Mouse (Mus musculus): ENCODE results near the gene Gab1. TPM values are rescaled to one million over a fixed set of nuclear protein-coding genes. Genes with fewer than 3 reads are reported as not detected.

Gene Gab1
- total and polyA plus RNA-seq, 3 experiments = 32.6 to 40.2 (median 38.3) TPM

GRCm38 (mm10) chr8:80902354-80902753 is 22.0 kb upstream of the Gab1 start:
- TF ChIP-seq EP300 (IDR thresholded peaks at IDR 0.05; ENCODE audit: insufficient read depth, low read depth, low read length) = no peak
- TF ChIP-seq POLR2A (IDR thresholded peaks at IDR 0.05; ENCODE audit: insufficient read depth, low read depth, low read length) = no peak
- TF ChIP-seq CTCF (IDR thresholded peaks at IDR 0.05) = no peak
- Histone ChIP-seq H3K36me3 (ENCODE audit: control insufficient read depth, insufficient read depth, low read length) (no peaks in the 10 kb centered on the region), H3K4me1 (ENCODE audit: control insufficient read depth, insufficient read depth, low read length) (no peaks in the 10 kb centered on the region), H3K4me3 (no peak overlapping the region), H3K27me3 (ENCODE audit: control insufficient read depth, insufficient read depth, low read length) (no peaks in the 10 kb centered on the region), H3K27ac (no peak overlapping the region), H3K9ac (ENCODE audit: low read depth, low read length) (no peak overlapping the region), H3K79me2 (replicated peaks; ENCODE audit: control insufficient read depth, insufficient read depth, low read length) (no peaks in the 10 kb centered on the region)
- 71% methylated on average over 9 of the region's 9 CpGs for WGBS
- intact Hi-C loops (cut with DNase I) = no loop called here
- no peak for DNase-seq

DNA sequence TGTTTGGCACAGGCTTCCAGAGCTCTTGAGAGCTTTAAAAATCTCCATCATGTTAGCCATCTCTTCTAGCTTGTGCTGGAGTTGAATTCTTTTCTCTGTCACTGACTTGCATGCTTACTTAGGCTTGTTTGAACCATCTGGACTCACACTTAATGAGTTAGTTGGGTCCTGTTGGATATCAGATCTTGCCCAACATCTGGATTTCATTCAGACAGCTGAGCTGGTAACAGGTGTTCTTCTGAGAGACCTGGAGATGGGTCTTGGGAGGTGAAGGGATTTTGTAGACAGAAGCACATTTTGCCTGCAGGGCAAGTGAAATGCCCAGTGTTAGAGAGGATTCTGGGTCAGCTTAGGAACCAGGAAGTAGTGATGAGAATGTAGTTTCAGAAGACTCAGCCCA is 19.0 kb upstream of the Gab1 start:
- no peak overlapping the region for H3K4me3 ChIP-seq
- H3K27ac ChIP-seq = no peak overlapping the region
- H3K36me3 ChIP-seq (ENCODE audit: control insufficient read depth, insufficient read depth, low read length) = no peaks in the 10 kb centered on the region
- no peak for TF ChIP-seq EP300 (IDR thresholded peaks at IDR 0.05; ENCODE audit: insufficient read depth, low read depth, low read length)
- TF ChIP-seq CTCF (IDR thresholded peaks at IDR 0.05) = no peak
- TF ChIP-seq POLR2A (IDR thresholded peaks at IDR 0.05; ENCODE audit: insufficient read depth, low read depth, low read length) = no peak
- peaks cover 3% of the 10 kb centered on the region; the same call in 1 of the 2 replicates for H3K4me1 ChIP-seq (ENCODE audit: control insufficient read depth, insufficient read depth, low read length)
- intact Hi-C loops (cut with DNase I) = no loop called here
- no peak for DNase-seq
- no peak overlapping the region for H3K9ac ChIP-seq (ENCODE audit: low read depth, low read length)
- no peaks in the 10 kb centered on the region for H3K79me2 ChIP-seq (replicated peaks; ENCODE audit: control insufficient read depth, insufficient read depth, low read length)
- no peaks in the 10 kb centered on the region for H3K27me3 ChIP-seq (ENCODE audit: control insufficient read depth, insufficient read depth, low read length)

- no peak for TF ChIP-seq POLR2A (IDR thresholded peaks at IDR 0.05; ENCODE audit: insufficient read depth, low read depth, low read length)
- no peak for TF ChIP-seq CTCF (IDR thresholded peaks at IDR 0.05)
- TF ChIP-seq EP300 (IDR thresholded peaks at IDR 0.05; ENCODE audit: insufficient read depth, low read depth, low read length) = no peak
- H3K4me1 ChIP-seq (ENCODE audit: control insufficient read depth, insufficient read depth, low read length) = peaks cover 3% of the 10 kb centered on the region; the same call in 1 of the 2 replicates
- H3K9ac ChIP-seq (ENCODE audit: low read depth, low read length) = no peak overlapping the region
- no peaks in the 10 kb centered on the region for H3K27me3 ChIP-seq (ENCODE audit: control insufficient read depth, insufficient read depth, low read length)
- H3K4me3 ChIP-seq = no peak overlapping the region
- no peaks in the 10 kb centered on the region for H3K79me2 ChIP-seq (replicated peaks; ENCODE audit: control insufficient read depth, insufficient read depth, low read length)
- 63% methylated on average over 5 of the region's 5 CpGs for WGBS
- no peak for DNase-seq
- intact Hi-C loops (cut with DNase I) = no loop called here
- peak overlapping the region; percentile 54 for H3K27ac ChIP-seq
- no peaks in the 10 kb centered on the region for H3K36me3 ChIP-seq (ENCODE audit: control insufficient read depth, insufficient read depth, low read length)
Measured at GRCm38 (mm10) chr8:80896026-80896425, 15.7 kb upstream of the Gab1 start.

GRCm38 (mm10) chr8:80895397-80895796 is 15.1 kb upstream of the Gab1 start:
- TF ChIP-seq CTCF (IDR thresholded peaks at IDR 0.05) = peak; percentile 22; the same call in 1 of the 2 replicates
- TF ChIP-seq POLR2A (IDR thresholded peaks at IDR 0.05; ENCODE audit: insufficient read depth, low read depth, low read length) = no peak
- no peak for TF ChIP-seq EP300 (IDR thresholded peaks at IDR 0.05; ENCODE audit: insufficient read depth, low read depth, low read length)
- Histone ChIP-seq H3K36me3 (ENCODE audit: control insufficient read depth, insufficient read depth, low read length) (no peaks in the 10 kb centered on the region), H3K27me3 (ENCODE audit: control insufficient read depth, insufficient read depth, low read length) (no peaks in the 10 kb centered on the region), H3K9ac (ENCODE audit: low read depth, low read length) (no peak overlapping the region), H3K79me2 (replicated peaks; ENCODE audit: control insufficient read depth, insufficient read depth, low read length) (no peaks in the 10 kb centered on the region), H3K4me1 (ENCODE audit: control insufficient read depth, insufficient read depth, low read length) (peaks cover 3% of the 10 kb centered on the region; the same call in 1 of the 2 replicates), H3K27ac (peak overlapping the region; percentile 54), H3K4me3 (no peak overlapping the region; the same call in 1 of the 2 replicates)
- intact Hi-C loops (cut with DNase I) = no loop called here
- WGBS = 19% methylated on average over 6 of the region's 6 CpGs
- DNase-seq = peak in 1 of 2 experiments; percentile 47

DNA sequence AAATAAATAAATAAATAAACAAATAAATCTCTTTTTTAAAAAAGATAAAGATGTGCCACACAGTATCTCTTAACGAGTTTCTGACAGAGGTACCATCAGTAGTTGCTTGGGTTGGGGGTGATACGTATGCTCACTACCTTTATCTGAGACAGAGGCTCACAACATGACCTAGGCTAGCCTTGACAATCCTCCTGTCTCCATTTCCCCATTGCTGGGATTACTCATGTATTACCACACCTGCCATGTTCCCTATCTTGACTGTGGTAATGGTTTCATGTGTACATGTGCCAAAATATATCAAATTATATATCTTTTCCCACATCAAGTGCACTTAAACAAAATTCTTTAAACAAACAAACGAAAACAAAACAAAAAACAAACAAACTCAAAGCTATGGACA is 14.2 kb upstream of the Gab1 start:
- H3K27me3 ChIP-seq (ENCODE audit: control insufficient read depth, insufficient read depth, low read length) = no peaks in the 10 kb centered on the region
- intact Hi-C loops (cut with DNase I) = no loop called here
- no peak for DNase-seq

GRCm38 (mm10) chr8:80879426-80880195 is 708 bp downstream of the Gab1 start:
- TF ChIP-seq CTCF (IDR thresholded peaks at IDR 0.05) (peak; percentile 79), EP300 (IDR thresholded peaks at IDR 0.05; ENCODE audit: insufficient read depth, low read depth, low read length) (no peak), POLR2A (IDR thresholded peaks at IDR 0.05; ENCODE audit: insufficient read depth, low read depth, low read length) (peak; percentile 44; the same call in 1 of the 2 replicates)
- Histone ChIP-seq H3K36me3 (ENCODE audit: control insufficient read depth, insufficient read depth, low read length) (peaks cover 7% of the 10 kb centered on the region), H3K9ac (ENCODE audit: low read depth, low read length) (peak overlapping the region; percentile 95), H3K27ac (peak overlapping the region; percentile 98), H3K4me1 (ENCODE audit: control insufficient read depth, insufficient read depth, low read length) (peaks cover 9% of the 10 kb centered on the region), H3K27me3 (ENCODE audit: control insufficient read depth, insufficient read depth, low read length) (no peaks in the 10 kb centered on the region), H3K4me3 (peak overlapping the region; percentile 84), H3K79me2 (replicated peaks; ENCODE audit: control insufficient read depth, insufficient read depth, low read length) (no peaks in the 10 kb centered on the region; the same call in none of the 2 replicates)
- intact Hi-C loops (cut with DNase I) = loop anchor here (2.0 to 10.0 kb wide), 6 partner anchors 31 to 1865 kb away; no protein-coding TSS in a partner anchor
- peak; percentile 88 to 89 for DNase-seq
- under 1% methylated on average over 90 of the region's 90 CpGs for whole genome bisulfite sequencing

More for the DNA sequence above, 14.2 kb upstream of the Gab1 start:
- Histone ChIP-seq H3K36me3 (ENCODE audit: control insufficient read depth, insufficient read depth, low read length) (no peaks in the 10 kb centered on the region), H3K27ac (no peak overlapping the region; the same call in 1 of the 2 replicates), H3K79me2 (replicated peaks; ENCODE audit: control insufficient read depth, insufficient read depth, low read length) (no peaks in the 10 kb centered on the region), H3K4me3 (no peak overlapping the region), H3K9ac (ENCODE audit: low read depth, low read length) (no peak overlapping the region), H3K4me1 (ENCODE audit: control insufficient read depth, insufficient read depth, low read length) (peaks cover 3% of the 10 kb centered on the region; the same call in 1 of the 2 replicates)
- 81% methylated on average over 3 of the region's 3 CpGs for WGBS
- TF ChIP-seq CTCF (IDR thresholded peaks at IDR 0.05) = no peak
- no peak for TF ChIP-seq EP300 (IDR thresholded peaks at IDR 0.05; ENCODE audit: insufficient read depth, low read depth, low read length)
- TF ChIP-seq POLR2A (IDR thresholded peaks at IDR 0.05; ENCODE audit: insufficient read depth, low read depth, low read length) = no peak
